Mouse (Mus musculus) forebrain, embryonic 16.5 days (tissue): ENCODE data around the gene Dst. TPM values are rescaled to one million over a fixed set of nuclear protein-coding genes. Genes with fewer than 3 reads are reported as not detected.

Experiments used
- ATAC-seq: fragments of 200-750 bp; cut with Nextera tagmentation; 2 replicates; pipeline ENCODE4 v1.8.0; 2017; ENCODE audit warnings: mild to moderate bottlenecking, moderate library complexity
- H3K27ac ChIP-seq: fragments of 300-500 bp; sonication (generic); 2 replicates; pipeline ENCODE4 v1.5.1; 2014; ENCODE audit warnings: low read length, control low read depth
- H3K27me3 ChIP-seq: fragments of 300-500 bp; sonication (generic); replicated peaks from 2 replicates; pipeline ENCODE4 v1.6.1; 2014; ENCODE audit warnings: low read length; ENCODE audit not compliant: control insufficient read depth, insufficient read depth
- H3K36me3 ChIP-seq: fragments of 300-500 bp; sonication (generic); 2 replicates; pipeline ENCODE4 v1.6.1; 2014; ENCODE audit not compliant: control insufficient read depth, insufficient read depth
- H3K4me1 ChIP-seq: fragments of 300-500 bp; sonication (generic); replicated peaks from 2 replicates; pipeline ENCODE4 v1.6.1; 2014; ENCODE audit warnings: low read length; ENCODE audit not compliant: control insufficient read depth, insufficient read depth
- H3K4me2 ChIP-seq: fragments of 300-500 bp; sonication (generic); 2 replicates; pipeline ENCODE4 v1.6.1; 2014; ENCODE audit warnings: mild to moderate bottlenecking, low read length, control low read depth
- H3K4me3 ChIP-seq: fragments of 300-500 bp; sonication (generic); replicated peaks from 2 replicates; pipeline ENCODE4 v1.5.1; 2014; ENCODE audit warnings: mild to moderate bottlenecking, low read length, control low read depth
- H3K9ac ChIP-seq: fragments of 300-500 bp; sonication (generic); replicated peaks from 2 replicates; pipeline ENCODE4 v1.6.1; 2014; ENCODE audit warnings: low read depth, low read length, control low read depth
- H3K9me3 ChIP-seq: fragments of 300-500 bp; sonication (generic); 2 replicates; pipeline ENCODE4 v1.6.1; 2016; ENCODE audit warnings: low read length; ENCODE audit not compliant: control insufficient read depth
- WGBS: fragments of 180-500 bp; shearing (Covaris S2); extraction: QIAGEN DNeasy Blood & Tissue Kit; methylation state at CpG from one replicate; pipeline ENCODE4 v1.1.7; 2014; 5-methylcytosine and 5-hydroxymethylcytosine counted together
- polyA plus RNA-seq: library from polyadenylated mRNA; unstranded; fragments of >200 nt; fragmentation: Nextera tagmentation; extraction: Ambion mirVana; gene quantifications from 2 replicates; pipeline ENCODE4 v1.2.1, GENCODE M21; 2015

The Dst gene
- polyA plus RNA-seq, 1 experiment from 2014 or later = 41.2 TPM

DNA sequence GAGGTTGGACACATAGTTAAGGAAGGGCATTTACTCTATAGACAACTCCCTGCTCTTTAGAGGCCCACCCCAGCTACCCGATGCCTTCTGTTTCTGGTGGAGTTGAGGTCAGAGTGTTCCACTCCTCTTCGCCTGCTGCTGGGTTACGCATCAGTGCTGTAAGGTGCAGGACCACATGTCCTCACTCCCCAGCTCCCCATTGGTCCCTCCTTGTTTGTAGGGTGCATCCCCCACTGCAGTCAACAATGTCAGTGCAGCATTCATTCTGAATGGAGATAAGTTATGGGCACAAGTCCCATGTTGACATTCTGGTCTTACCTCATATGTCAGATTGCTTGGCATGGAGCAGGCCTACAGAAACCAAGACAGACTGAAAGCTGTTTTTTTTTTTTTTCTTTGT, 143.2 kb downstream of the Dst start:
- no peak overlapping the region for H3K27ac ChIP-seq
- no peak overlapping the region for H3K4me3 ChIP-seq
- no peaks in the 10 kb centered on the region for H3K27me3 ChIP-seq
- H3K36me3 ChIP-seq = no peaks in the 10 kb centered on the region
- H3K4me2 ChIP-seq = no peak overlapping the region
- H3K4me1 ChIP-seq = peaks cover 10% of the 10 kb centered on the region
- 76% methylated on average over 3 of the region's 3 CpGs for WGBS
- no peaks in the 10 kb centered on the region for H3K9me3 ChIP-seq
- 0 out of 2 replicates have a peak, but pooled peaks have one; percentile 38 for ATAC-seq
- H3K9ac ChIP-seq = no peak overlapping the region

GRCm38 (mm10) chr1:34052422-34052821, 144.4 kb downstream of the Dst start:
- no peak for ATAC-seq
- 36% methylated on average over 5 of the region's 5 CpGs for WGBS
- H3K36me3 ChIP-seq = no peaks in the 10 kb centered on the region
- no peak overlapping the region for H3K9ac ChIP-seq
- H3K4me3 ChIP-seq = no peak overlapping the region
- H3K9me3 ChIP-seq = no peaks in the 10 kb centered on the region
- no peak overlapping the region for H3K27ac ChIP-seq
- no peaks in the 10 kb centered on the region for H3K27me3 ChIP-seq
- H3K4me2 ChIP-seq = no peak overlapping the region
- peaks cover 10% of the 10 kb centered on the region for H3K4me1 ChIP-seq

DNA sequence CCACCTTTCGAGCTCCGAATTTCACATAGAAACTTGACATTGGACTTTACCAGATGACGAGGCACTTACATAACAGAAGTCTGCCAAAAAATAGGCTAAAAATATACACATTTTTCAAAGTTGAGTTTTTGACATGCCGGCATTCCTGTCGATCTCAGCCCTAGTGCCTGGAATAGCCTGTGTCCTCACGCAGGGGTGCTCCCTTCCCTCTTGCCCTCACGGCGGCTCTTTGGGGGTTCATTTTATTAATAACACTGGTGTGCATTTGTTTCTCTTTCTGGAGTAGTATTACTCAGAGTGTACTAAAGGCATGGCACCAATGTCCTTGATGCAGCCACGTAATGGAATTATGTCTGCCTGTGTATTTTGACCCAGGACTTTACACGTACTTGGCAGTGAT, 146.9 kb downstream of the Dst start:
- 92% methylated on average over 10 of the region's 10 CpGs for WGBS
- no peak overlapping the region for H3K4me2 ChIP-seq
- no peak overlapping the region for H3K9ac ChIP-seq
- H3K4me1 ChIP-seq = peaks cover 10% of the 10 kb centered on the region
- ATAC-seq = no peak
- H3K9me3 ChIP-seq = no peaks in the 10 kb centered on the region
- no peaks in the 10 kb centered on the region for H3K27me3 ChIP-seq
- no peaks in the 10 kb centered on the region for H3K36me3 ChIP-seq
- no peak overlapping the region for H3K27ac ChIP-seq
- no peak overlapping the region for H3K4me3 ChIP-seq

GRCm38 (mm10) chr1:34056658-34057057, 148.6 kb downstream of the Dst start:
- no peak for ATAC-seq
- WGBS = 89% methylated on average over 14 of the region's 14 CpGs
- H3K27me3 ChIP-seq = no peaks in the 10 kb centered on the region

GRCm38 (mm10) chr1:34059231-34059630, 151.2 kb downstream of the Dst start:
- Histone ChIP-seq H3K36me3 (no peaks in the 10 kb centered on the region), H3K9me3 (no peaks in the 10 kb centered on the region), H3K27me3 (no peaks in the 10 kb centered on the region), H3K9ac (no peak overlapping the region), H3K4me1 (peaks cover 10% of the 10 kb centered on the region), H3K4me2 (no peak overlapping the region), H3K4me3 (no peak overlapping the region), H3K27ac (no peak overlapping the region)
- WGBS = 79% methylated on average over 12 of the region's 12 CpGs
- no peak for ATAC-seq

More at GRCm38 (mm10) chr1:34056658-34057057, 148.6 kb downstream of the Dst start:
- Histone ChIP-seq H3K4me2 (no peak overlapping the region), H3K9me3 (no peaks in the 10 kb centered on the region), H3K36me3 (no peaks in the 10 kb centered on the region), H3K4me3 (no peak overlapping the region), H3K27ac (no peak overlapping the region), H3K9ac (no peak overlapping the region), H3K4me1 (peaks cover 20% of the 10 kb centered on the region)

- ATAC-seq = peak; percentile 51
- WGBS = 9% methylated on average over 6 of the region's 6 CpGs
- peaks cover 10% of the 10 kb centered on the region for H3K4me1 ChIP-seq
- no peak overlapping the region for H3K9ac ChIP-seq
- H3K4me3 ChIP-seq = no peak overlapping the region
- no peaks in the 10 kb centered on the region for H3K36me3 ChIP-seq
- no peaks in the 10 kb centered on the region for H3K27me3 ChIP-seq
- no peak overlapping the region for H3K27ac ChIP-seq
- H3K4me2 ChIP-seq = no peak overlapping the region; the same call in 1 of the 2 replicates
- no peaks in the 10 kb centered on the region for H3K9me3 ChIP-seq
Observed at GRCm38 (mm10) chr1:34060446-34060845, 152.4 kb downstream of the Dst start.

DNA sequence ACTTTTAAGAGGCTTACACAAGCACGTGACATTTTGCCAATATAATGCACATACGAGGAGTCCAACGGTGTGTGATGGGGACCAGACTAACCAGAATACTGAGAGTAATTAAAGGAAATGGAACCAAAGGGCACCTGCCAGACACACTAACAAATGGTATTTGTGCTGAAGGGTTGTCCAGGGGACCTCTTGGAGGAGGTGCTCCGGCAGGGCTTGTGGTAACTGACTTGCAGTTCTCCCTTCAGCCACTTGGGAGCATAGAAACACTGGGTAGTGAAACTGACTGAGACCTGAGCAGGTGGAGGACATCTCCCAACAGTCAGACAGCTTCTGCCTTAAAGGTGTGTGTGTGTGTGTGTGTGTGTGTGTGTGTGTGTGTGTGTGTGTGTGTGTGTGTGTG, 153.1 kb downstream of the Dst start:
- ATAC-seq = peak; percentile 71
- Histone ChIP-seq H3K27me3 (no peaks in the 10 kb centered on the region), H3K4me3 (no peak overlapping the region), H3K4me1 (peaks cover 10% of the 10 kb centered on the region), H3K36me3 (no peaks in the 10 kb centered on the region), H3K27ac (no peak overlapping the region), H3K9ac (no peak overlapping the region), H3K9me3 (no peaks in the 10 kb centered on the region), H3K4me2 (no peak overlapping the region; the same call in 1 of the 2 replicates)
- 12% methylated on average over 4 of the region's 4 CpGs for WGBS

- H3K9me3 ChIP-seq = no peaks in the 10 kb centered on the region
- H3K27ac ChIP-seq = no peak overlapping the region
- no peaks in the 10 kb centered on the region for H3K27me3 ChIP-seq
- H3K4me2 ChIP-seq = no peak overlapping the region
- 76% methylated on average over 1 of the region's 1 CpGs for WGBS
- peaks cover 10% of the 10 kb centered on the region for H3K4me1 ChIP-seq
- H3K4me3 ChIP-seq = no peak overlapping the region
- no peaks in the 10 kb centered on the region for H3K36me3 ChIP-seq
- ATAC-seq = no peak
- no peak overlapping the region for H3K9ac ChIP-seq
Observed at GRCm38 (mm10) chr1:34061860-34062259, 153.8 kb downstream of the Dst start.

DNA sequence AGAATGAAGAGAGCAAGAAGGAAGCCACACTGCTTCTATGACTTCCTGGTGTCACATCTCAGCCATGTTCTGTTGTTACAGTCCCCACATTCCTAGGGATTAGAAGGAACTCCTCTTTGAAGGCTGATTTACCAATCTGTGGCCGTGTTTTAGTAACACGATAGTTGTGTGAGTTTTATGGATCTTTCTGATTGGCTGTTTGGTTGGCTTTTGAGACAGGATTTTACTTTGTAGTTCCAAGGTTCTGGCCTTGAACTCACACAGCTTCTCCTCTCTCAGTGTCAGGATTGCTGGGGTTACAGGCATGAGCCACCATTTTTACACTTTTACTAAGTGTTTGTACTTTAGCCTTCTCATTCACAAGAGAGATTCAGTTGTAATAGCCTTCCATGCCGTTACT, 155.9 kb downstream of the Dst start:
- no peak overlapping the region for H3K27ac ChIP-seq
- H3K4me3 ChIP-seq = no peak overlapping the region
- ATAC-seq = no peak
- H3K4me1 ChIP-seq = peaks cover 10% of the 10 kb centered on the region
- no peaks in the 10 kb centered on the region for H3K27me3 ChIP-seq
- no peaks in the 10 kb centered on the region for H3K9me3 ChIP-seq
- 79% methylated on average over 3 of the region's 3 CpGs for WGBS
- no peak overlapping the region for H3K9ac ChIP-seq
- no peaks in the 10 kb centered on the region for H3K36me3 ChIP-seq
- H3K4me2 ChIP-seq = no peak overlapping the region

DNA sequence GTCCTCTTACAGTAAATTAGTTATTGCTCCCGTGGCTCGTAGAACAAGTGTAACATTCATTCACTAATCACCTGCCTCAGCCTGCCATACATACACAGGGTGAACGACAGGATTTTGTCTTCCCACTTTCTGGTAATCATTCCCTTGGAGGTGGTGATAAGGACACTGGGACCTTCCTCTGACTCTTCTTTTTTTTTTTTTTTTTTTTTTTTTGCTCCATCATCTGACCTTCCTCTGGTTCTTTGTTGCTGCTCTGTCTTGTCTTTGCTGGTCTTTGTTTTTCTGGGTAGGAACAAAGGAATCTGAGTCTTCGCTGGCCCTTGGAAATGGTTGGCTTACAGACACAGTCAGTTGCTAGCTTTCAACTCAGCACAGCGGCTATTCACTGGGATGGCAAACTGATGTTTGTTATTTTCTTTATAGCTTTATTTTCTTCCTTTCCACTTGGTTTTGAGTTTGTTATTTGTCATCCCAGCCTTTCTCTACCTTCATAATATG, 157.6 kb downstream of the Dst start:
- no peaks in the 10 kb centered on the region for H3K27me3 ChIP-seq
- H3K36me3 ChIP-seq = no peaks in the 10 kb centered on the region
- peaks cover 5% of the 10 kb centered on the region for H3K4me1 ChIP-seq
- 64% methylated on average over 5 of the region's 5 CpGs for WGBS
- H3K9me3 ChIP-seq = no peaks in the 10 kb centered on the region
- H3K9ac ChIP-seq = no peak overlapping the region
- no peak overlapping the region for H3K4me2 ChIP-seq
- no peak overlapping the region for H3K27ac ChIP-seq
- no peak for ATAC-seq
- H3K4me3 ChIP-seq = no peak overlapping the region
